Mouse (Mus musculus) c-Kit-positive CD71-positive TER-119-negative erythroid progenitor cells, embryonic 14.5 days (primary cell): ENCODE measurements at regions not wholly inside any gene's neighbourhood (a gene's known extent, or its start where the extent isn't known, plus 50 kb on each side); places are given as distances from the start of the nearest gene placed in this dataset.

Source experiments
- DNase-seq: peaks from one replicate; pipeline ENCODE4 v3.0.0-alpha.2; 2013; ENCODE audit warnings: low read depth

- DNase-seq: no peak
Measured at GRCm38 (mm10) chr11:21036161-21036916, 54.8 kb upstream of the Peli1 start.

GRCm38 (mm10) chr11:21037267-21037906 lies 53.7 kb upstream of the Peli1 start:
- DNase-seq: no peak

GRCm38 (mm10) chr11:21041201-21041600 lies 49.9 kb upstream of the Peli1 start:
- DNase-seq: no peak
